Mouse (Mus musculus) frontal cortex, postnatal 14 days (tissue): Measurements from ENCODE around the gene Sox9.

Source experiments
- DNase-seq, 2 experiments: peaks; one replicate each; pipeline ENCODE4 v3.0.0; 2022; ENCODE audit warnings: low spot score in 2 of 2

Sox9 gene

DNA sequence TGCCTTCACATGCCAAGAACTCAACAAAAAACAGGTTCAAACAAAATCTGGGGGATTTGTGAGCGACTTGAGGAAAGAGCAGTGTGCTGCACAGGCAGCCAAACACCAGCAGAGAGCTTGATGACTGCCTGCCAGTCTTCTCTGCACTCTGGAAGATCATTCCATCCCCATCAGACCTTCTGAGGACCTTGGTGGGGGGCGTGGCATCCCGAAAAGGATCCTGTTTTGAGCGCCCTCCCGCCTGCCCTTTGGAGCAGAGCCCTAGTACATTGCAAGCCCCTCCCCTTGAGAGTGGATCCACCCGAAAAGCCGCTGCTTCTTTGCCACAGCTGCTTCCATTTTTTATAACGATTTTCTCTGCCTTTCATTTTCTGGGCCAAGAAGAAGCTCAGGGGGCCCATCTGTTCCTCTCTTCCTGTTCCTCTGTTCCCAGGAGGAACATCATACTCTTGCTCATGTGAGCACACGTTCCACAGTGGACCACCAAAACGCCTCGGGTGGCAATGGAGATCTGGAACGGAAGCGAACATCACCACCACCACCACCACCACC, 16.9 kb downstream of the Sox9 start:
- DNase-seq: no peak

DNA sequence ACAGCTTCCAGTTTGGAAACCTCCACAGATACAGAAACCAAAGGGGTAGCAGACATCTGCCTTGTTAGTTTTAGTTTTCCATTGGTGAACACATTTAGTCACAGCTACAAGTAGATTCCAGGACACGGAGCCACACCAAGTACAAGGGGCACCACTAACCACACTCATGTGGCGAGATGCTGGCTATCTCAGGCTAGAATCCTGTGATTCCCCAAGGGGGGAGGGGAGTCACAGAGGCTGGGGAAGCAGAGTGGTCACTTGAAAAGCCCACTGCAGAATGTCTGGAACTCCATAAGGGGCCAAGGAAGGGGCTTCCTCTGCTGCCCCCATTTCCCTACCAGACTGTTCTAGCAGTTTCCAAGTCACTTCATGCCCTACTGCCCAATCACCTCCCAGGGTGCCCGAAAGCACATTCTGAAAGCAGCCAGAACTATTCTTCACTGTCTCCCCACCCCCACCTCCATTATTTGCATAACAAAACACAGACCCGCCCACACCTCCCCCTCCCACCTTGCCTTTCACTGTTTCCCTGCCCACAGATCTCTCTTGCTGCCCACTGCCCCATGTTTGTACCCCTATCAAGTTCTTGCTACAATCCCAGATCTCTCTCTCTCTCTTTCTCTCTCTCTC, 19.3 kb downstream of the Sox9 start:
- no peak for DNase-seq

DNA sequence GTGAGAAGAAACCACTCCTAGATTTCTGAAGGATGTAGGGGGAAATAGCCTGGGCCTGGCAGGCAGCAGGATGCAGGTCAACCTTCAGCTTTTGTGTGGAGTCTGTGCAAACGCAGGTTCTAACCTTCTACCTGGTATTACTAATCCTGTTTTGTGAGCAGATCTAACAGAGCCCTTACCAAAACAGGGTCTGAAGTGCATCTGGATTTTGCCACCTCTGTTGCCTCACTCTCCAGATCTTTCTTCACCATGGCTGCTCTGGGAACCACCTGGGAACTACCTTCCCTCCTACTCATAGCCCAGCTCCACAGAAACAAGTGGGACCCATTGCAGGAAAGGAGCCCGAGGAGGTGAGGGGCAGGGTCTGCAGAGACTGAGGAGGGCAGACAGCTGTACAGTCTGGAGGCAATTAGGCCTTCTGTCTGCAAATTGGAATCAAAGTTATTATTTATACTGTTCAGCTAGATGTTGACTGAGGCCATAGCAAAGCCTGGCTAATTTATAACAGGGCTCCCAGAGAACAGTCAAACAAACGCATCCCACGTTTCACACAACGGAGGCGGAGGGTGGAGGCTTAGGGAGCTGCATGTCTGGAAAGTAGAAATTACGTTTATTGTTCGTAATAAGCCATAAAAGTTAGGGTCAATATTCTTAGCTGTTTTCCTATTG, 25.9 kb downstream of the Sox9 start:
- DNase-seq: no peak

DNA sequence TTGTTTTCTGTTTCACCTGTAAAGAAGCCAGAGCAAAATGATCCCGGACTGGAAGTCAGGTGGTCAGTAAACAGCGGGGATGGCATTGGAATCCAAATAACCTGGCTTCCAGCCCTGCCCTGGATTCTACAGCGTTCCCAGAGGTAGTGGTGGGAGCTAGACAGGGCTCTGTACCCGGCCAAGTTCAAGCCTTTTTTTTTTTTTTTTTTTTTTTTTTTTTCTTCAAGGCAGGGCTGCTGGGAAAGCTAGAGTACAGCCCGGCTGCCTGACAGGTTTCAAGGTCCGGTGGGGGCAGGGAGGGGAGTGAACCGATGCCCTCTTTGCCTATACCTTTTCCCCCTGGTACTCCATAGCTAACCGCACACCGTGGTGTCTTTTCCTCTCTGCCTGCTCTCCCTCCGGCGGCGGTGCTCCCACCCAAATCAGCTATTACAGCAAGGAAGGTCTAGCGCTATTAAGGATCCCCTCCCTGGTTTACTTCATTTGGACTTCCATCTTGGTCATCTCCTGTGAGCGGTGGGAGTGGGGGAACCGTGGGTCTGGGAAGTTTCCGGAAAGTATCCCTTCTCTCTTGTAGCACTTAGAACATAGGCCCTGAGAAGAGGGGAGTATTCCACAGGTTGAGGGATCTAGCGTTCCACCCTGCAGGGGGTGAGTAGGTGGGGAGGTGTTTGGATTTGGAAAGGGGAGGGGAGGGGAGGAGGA, 28.6 kb downstream of the Sox9 start:
- peak in 1 of 2 experiments; percentile 42 for DNase-seq

DNA sequence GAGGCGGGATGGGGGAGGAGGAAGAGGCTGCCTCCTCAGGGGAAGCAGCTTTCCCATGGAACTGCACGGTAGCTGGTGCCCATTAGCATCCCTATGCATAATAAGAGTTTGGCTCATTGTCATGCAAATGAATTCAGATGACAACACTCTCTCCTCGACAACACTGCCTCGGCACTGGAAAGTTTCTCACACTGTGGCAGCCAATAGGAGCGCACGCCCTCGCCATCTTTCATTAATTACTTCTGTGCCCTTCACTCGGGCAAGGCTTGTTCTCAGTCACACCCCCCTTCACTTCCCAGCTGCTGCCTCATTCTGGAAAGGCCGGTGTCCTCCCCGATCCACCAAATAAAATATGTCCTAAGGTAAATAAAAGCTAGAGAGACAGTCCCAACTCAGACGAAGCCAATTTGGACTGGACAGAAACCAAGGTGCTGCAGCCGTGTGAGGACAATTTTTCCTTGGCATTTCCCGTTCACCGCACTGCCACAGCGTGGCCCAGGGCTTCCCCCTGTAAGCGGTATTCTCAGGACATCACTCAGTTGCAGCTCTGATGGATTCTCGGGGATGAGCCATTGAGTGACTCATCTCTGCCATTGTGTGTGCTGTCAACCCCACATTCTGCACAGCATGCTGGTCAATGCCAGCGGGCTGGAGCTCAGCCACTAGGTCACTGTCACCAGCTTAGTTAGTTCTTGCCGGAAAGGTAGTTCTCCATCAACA, 29.3 kb downstream of the Sox9 start:
- DNase-seq: peak; percentile 37 to 60

DNA sequence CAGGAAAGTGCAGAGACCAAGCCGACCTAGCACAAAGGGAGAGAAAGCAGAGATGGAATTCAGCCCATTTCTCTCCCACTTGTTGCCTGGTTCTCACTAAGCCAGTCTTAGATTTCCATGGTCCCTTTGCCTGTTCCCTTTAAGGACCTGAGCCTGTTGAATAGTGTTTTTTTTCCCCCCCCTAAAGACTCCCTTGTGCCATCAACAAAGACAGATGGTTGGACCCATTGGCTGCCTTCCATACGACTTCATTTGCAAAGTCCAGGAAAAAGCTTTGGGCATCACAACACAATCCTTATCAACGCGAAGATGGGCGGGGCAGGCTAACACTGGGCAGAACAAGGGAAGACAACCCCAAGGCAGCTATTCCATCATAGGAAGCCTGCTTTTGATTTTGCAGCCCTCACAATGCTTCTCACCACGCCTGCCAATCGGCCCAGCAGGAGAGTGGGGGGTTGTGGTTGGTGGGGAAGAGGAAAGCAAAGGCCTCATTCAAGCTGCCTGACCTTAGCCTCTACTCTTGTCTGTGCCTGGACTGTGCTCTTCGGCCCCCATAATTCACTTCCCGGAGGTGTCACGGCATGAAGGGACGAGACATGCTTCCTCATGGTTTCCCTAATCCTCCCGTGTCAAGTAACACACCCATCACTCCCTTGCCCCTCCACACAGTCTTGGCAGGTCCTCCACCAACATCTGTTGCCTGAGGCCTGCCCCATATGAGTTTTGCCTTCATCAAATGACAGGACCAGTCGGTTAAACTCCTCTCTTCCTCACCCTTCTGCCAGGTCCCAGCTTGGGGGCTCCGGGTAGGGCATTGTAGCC, 36.0 kb downstream of the Sox9 start:
- no peak for DNase-seq

DNA sequence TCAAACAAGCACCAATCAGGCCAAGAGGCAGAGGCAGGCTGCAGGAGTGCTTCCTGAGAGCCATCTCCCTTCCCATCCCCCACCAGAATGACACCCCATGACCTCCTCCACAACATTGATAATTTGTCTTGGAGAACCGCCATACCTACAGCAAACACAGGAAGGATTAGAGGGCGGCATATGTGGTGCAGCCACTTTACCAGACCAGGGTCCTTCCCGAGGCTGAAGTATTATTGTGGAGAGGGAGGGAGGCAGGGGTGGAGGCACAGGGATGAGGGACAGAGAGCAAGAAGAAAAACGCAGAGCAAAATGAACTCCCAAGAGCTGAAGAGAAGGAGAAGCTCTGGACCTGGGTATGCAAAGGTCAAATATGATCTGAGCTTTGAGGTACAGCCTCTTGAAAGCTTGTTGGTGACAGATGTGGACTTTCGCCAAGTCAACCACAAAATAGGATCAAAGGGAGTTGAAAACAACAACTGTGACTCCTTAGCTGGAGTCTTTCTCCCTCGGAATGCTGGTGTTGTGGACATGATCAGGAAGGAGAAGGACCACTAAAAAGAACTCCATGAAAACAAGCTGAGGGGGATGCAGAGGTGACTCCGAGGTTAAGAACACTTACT, 36.7 kb downstream of the Sox9 start:
- no peak for DNase-seq

DNA sequence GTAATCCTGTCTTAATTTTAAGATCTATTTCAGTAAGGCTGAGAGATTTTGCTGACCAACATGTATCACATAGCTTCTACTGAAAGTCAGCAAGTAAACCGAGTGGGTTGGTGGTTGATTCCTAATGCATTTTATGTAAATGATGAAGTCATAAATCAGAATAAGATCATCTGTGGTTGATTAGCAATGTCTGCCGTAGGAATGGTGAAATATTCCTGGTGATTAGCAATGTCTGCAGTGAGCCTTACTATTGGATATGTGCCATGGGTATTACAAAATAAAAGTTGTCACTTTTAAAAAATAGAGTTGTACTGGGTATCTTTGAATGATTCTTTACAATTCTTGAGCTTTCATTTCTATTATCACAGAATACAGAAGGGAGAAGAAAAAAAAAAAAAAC, 39.5 kb downstream of the Sox9 start:
- no peak for DNase-seq

DNA sequence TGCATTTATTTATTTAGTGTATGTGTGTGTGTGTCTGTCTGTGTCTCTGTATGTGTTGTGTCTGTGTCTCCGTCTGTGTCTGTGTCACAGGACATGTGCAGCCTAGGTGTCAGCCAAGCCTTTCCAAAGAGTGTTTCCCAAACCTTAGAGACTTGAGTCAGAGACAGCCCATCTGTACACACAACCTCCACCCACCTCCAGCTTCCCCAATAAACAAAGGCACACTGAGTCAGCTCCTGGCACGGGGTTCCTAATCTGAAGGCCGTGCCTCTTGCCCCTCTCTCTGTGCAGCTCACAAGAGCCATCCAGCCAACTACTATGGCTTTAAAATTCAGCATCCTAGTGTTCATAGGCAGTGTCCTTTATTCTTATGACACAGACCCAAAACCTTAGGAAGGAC, 42.1 kb downstream of the Sox9 start:
- DNase-seq: no peak

DNA sequence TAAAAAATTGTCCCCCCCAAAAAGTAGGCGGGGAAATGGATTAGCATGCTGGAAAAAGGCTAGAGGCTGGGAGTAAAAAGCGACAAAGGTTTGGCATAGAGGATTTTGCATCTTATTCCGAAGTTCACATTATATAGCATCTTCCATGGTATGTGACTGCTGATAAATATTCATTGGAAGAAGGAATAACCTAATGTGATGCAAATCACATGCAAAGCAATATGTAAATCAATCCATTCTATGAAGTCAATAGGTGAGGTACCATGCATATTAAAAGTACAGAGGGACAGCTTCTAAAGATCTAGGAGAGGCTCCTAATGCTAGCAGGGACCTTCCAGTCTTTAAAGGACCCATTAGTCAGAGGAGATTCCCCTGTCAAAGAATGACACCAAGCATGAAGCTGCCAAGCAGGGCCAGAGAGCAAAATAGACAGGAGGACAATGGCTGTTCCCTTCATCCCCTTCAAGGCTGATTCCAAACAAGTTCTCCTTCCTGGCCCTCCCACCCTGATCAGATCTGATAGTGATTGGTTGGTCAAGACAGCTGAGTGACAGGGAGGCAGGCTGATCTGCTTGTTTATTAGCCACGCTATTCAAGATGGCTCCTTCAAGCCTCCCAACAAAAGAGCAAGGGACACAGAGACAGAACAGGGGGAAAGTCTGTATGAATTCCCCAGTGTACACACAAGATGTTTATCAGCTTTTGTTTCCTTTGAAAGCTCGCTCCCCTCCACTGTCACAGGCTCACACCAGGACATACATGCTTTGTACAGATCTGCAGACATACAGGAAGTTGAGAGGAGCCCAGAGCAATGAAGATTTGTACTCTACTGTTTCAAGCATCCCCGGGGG, 44.4 kb downstream of the Sox9 start:
- DNase-seq: no peak

DNA sequence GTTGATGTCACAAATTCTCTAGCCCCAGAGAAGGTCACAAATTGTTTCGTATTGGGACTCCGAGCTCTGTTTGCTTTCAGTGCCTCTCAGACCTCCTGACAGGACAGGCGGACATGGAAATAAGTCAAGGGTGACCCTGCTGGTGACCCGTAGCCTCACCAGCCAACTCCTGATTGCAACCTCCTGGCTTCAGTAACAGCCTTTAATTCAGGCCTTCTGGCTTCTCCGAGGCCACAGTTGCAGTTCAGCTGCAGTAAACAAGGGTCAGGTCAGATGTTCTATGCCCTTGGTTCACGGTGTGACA, 45.0 kb downstream of the Sox9 start:
- DNase-seq: no peak

DNA sequence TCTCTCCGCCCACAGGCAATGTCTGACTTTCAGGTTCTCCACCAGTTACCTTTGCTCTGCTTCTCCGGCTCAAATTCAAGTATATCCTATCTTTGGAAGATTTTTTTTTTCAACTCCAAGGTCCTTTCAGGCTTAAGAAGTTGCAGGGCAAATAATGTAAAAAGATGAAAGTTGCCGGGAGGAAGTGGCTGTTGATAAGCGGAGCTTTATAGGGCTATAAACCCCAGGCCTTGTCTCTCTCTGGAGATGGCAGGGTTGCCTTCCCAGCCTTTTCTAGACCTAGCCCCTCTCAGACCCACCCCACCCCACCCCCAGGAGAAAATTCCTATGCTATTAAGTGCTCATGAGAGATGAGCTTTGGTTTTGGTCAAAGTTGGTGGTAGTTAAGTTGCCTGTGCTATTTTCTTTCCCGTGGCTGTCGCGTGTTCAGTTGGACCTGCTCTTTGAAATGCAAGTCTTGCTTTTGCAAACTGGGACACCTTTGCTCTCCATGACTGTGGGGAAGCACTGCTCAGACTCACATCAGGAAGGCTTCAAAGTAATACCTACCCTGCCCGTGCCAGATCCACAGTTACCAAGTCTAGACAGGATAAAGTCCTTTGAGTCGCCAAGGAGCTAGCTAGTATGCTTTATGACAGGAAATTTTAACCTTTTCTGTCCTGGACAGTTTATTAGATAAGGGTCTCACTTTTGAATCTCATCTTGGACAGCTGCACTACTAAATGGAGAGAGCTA, 46.7 kb downstream of the Sox9 start:
- DNase-seq: no peak

DNA sequence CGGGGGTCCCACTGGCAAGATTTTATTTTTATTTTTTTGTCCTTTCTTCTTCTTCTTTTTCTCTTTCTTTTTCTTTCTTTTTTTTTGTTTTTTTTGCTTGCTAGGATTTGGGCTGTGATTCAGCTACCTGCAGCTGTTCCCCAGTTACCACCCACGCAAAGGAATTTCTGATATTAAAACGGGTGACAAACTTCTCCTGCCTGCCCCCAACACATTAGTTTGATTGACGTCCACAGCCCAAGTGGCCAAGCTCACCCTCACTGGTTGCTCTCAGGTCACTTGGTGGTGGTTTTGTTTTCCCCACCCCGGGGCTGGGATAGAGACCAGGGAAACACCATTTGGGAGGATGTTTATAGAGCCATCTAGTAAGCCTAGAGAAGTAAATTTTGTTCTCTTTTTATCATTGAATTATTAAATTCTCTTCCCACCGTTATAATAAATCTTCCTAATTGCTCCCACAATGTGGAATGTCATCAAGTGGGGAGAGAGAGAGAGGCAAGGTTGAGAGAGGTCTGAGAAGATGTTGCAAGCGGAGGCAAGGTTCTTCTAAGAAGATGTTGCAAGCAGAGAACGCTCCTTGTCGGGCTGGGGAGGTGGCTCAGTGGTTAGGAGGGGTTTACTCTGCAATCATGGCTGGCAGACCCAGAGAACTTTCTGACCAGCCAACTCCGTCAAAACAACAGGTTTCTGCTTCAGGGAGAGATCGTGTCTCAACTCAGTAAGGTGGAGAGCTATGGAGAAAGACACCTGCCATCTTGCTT, 52.4 kb downstream of the Sox9 start:
- no peak for DNase-seq

DNA sequence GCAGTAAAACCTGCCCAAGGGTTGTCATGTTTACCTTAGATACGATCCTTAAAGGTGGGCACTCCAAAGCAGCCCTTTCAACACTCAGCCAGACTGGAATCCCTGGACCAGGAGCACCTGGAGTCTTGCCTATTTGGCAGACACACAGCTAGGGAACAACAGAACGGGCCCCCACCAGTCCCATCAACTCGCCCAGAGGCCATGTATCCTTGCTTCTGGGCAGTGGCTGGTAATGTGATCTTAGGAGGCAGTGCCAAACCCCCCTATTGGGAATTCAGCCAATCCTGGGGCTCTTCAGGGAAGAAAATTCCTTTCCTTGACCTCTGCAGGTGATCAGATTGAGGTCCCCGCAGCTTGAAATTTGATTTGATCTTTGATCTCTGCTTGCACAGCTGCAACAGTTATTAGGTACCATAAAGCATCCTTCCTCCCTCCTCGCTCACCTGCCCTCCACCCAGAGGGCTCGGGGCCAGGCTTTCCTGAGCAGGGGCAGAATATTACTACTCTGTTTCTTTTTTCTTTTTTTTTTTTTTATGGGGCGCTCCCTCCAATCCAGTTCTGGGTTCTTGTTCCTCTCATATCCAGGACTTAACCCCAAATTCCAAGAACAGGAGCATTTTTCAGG, 53.6 kb downstream of the Sox9 start:
- no peak for DNase-seq
